Mouse (Mus musculus): ENCODE results near the gene Mrpl24.

DNA sequence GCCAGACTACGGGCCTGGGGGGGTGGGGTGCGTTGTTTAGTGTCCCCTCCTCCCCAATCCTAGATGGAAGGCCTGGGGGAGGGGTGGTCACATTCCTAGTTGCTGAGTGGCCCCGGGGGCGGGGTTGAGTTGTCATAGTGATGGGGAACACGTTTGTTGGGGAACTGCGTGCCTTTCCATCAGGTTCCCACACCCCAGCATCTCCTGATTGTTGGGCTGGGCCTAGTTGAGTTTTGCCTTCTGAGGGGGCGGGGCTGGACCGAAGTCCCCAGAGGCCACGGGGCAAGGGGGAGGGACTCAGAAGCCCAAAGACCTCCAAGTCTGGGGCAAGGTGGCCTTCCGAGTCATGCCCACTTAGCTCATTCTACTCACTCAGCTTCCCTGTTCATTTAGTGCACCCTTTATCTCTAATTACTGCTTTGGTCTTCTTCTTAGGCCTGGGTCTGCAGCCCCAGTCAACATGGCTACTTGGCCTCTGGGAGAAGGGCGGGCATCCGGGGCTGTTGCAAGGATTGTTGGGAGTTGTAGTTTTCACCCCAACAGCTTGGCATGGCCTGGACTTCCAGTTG, 8.6 kb upstream of the Mrpl24 start:
- no peak for TF ChIP-seq USF1 (IDR thresholded peaks at IDR 0.05; ENCODE audit: low read depth)
- no peak for TF ChIP-seq POLR2A (IDR thresholded peaks at IDR 0.05; ENCODE audit: insufficient read length, low read depth)
- no peak for TF ChIP-seq MYOG (IDR thresholded peaks at IDR 0.05; ENCODE audit: control insufficient read depth in 1 of 3, insufficient read depth in 1 of 3, insufficient read length in 2 of 3, low read depth in 2 of 3)
- no peak for TF ChIP-seq MAX (IDR thresholded peaks at IDR 0.05; ENCODE audit: low read depth)
- no peak for TF ChIP-seq E2F4 (IDR thresholded peaks at IDR 0.05; ENCODE audit: insufficient read depth)
- peak; percentile 54 for TF ChIP-seq POLR2AphosphoS2 (IDR thresholded peaks at IDR 0.05; ENCODE audit: insufficient read length, low read depth)
- TF ChIP-seq SRF (IDR thresholded peaks at IDR 0.05; ENCODE audit: control insufficient read depth, insufficient read length, low read depth) = no peak
- TF ChIP-seq TCF12 (IDR thresholded peaks at IDR 0.05; ENCODE audit: insufficient read depth, poor library complexity, severe bottlenecking) = no peak
- TF ChIP-seq CEBPB (IDR thresholded peaks at IDR 0.05; ENCODE audit: insufficient read depth, poor library complexity, severe bottlenecking) = no peak
- TF ChIP-seq MYOD1 (IDR thresholded peaks at IDR 0.05; ENCODE audit: control insufficient read depth in 1 of 3, insufficient read length in 2 of 3, low read depth in 2 of 3) = no peak
- TF ChIP-seq REST (IDR thresholded peaks at IDR 0.05; ENCODE audit: insufficient read depth, insufficient read length) = no peak

All from myocyte (in vitro differentiated cells).